Mouse (Mus musculus): ENCODE measurements around the gene Gm17416. TPM values are rescaled to one million over a fixed set of nuclear protein-coding genes. Genes with fewer than 3 reads are reported as not detected.
A peak's percentile ranks its signal among the peaks of the same experiment; 100 is the strongest.

Gm17416 gene
- not detected in 2 replicates for polyA plus RNA-seq (2015; fragmentation: Nextera tagmentation; extraction: Ambion mirVana)

DNA sequence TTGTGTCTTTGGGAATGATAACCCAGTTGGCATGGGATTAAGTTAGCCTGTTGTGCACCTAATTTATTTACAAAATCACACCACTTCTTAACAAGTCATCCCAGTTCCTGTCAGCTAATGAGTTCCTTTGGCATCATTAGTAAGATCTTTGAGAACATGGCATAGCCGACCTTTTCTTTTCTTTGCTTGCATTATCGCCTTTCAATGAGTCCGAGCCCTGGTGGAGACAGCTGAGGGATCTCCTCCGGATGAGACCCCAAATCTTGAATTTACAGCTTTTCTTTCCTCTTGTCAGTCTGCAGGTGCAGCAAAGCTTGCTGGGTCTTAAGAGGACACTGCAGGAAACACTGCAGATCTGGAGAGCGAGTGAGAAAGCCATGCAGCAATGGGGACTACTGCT, at the start of gene Gm17416:
Gene Gm17416, plus strand, starts transcription at position 301 of the 400 bp plus-strand sequence.
- H3K27me3 ChIP-seq (replicated peaks; ENCODE audit: insufficient read depth, low read length), result no peaks in the 10 kb centered on the region
- no peak within 1 kb of the TSS for H3K4me3 ChIP-seq (ENCODE audit: low read depth, low read length)
- ATAC-seq, result no peak
- H3K9me3 ChIP-seq (ENCODE audit: low read length), result no peaks in the 10 kb centered on the region
- no peaks in the 10 kb centered on the region for H3K36me3 ChIP-seq (ENCODE audit: insufficient read depth, low read length)
- DNase-seq (ENCODE audit: low spot score), result no peak
- 85% methylated on average over 5 of the region's 5 CpGs for WGBS
- no peak within 1 kb of the TSS for H3K4me2 ChIP-seq (replicated peaks; ENCODE audit: low read depth, low read length)
- no peak for TF ChIP-seq EP300 (IDR thresholded peaks at IDR 0.05)
- no peak for TF ChIP-seq CTCF (IDR thresholded peaks at IDR 0.05)
- H3K9ac ChIP-seq (replicated peaks; ENCODE audit: low read depth), result no peak within 1 kb of the TSS
- H3K4me1 ChIP-seq (ENCODE audit: insufficient read depth, low read depth, low read length), result no peaks in the 10 kb centered on the region
- H3K27ac ChIP-seq (ENCODE audit: low read length), result no peak within 1 kb of the TSS

DNA sequence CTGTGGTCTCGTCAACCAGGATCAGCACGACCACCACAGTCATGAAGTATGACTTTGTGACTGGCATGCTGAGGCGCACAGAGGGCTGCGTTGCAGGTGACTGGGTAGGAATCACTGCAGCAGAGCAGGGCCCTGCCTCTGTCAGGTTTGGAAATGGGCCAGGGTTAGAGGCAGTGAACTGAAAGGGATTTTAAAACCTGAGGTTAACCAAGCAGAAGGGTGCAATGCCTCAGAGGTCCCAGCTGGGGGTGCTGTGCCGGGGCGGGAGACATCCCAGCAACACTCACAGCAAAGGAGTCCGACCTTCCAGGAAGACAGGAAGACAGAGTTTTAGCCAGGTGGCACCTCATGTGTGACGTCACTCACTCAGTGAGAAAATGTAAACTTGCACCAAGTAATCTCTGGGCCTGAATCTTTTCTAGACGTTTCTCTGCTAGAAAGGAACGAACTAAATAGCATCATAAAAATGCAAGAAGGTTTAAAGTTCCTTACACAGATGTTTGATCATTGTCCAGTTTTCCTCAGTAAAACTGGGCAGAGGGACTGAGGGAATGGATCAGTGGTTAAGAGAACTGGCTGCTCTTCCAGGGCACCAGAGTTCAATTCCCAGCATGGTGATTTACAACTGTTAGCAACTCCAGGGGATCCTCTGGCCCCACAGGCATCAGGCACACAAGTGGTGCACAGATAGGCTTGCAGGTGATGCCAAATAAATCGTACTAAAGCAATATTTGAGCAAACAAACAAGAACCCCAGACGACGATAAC, 29.0 kb upstream of the Gm17416 start, which contains the start of gene Defb29:
Gene Defb29, minus strand, starts transcription at position 155 of the 767 bp plus-strand sequence.
- H3K4me1 ChIP-seq (ENCODE audit: insufficient read depth, low read depth, low read length), result no peaks in the 10 kb centered on the region
- no peak for TF ChIP-seq EP300 (IDR thresholded peaks at IDR 0.05)
- no peak; the same call in 1 of the 2 replicates for TF ChIP-seq CTCF (IDR thresholded peaks at IDR 0.05)
- no peak within 1 kb of the TSS for H3K4me2 ChIP-seq (replicated peaks; ENCODE audit: low read depth, low read length)
- H3K4me3 ChIP-seq (ENCODE audit: low read depth, low read length), result no peak within 1 kb of the TSS
- H3K27me3 ChIP-seq (replicated peaks; ENCODE audit: insufficient read depth, low read length), result no peaks in the 10 kb centered on the region
- no peaks in the 10 kb centered on the region for H3K36me3 ChIP-seq (ENCODE audit: insufficient read depth, low read length)
- DNase-seq (ENCODE audit: low spot score), result no peak
- no peak for ATAC-seq
- H3K27ac ChIP-seq (ENCODE audit: low read length), result no peak within 1 kb of the TSS
- H3K9me3 ChIP-seq (ENCODE audit: low read length), result no peaks in the 10 kb centered on the region
- no peak within 1 kb of the TSS for H3K9ac ChIP-seq (replicated peaks; ENCODE audit: low read depth)
- 50% methylated on average over 13 of the region's 13 CpGs for WGBS

DNA sequence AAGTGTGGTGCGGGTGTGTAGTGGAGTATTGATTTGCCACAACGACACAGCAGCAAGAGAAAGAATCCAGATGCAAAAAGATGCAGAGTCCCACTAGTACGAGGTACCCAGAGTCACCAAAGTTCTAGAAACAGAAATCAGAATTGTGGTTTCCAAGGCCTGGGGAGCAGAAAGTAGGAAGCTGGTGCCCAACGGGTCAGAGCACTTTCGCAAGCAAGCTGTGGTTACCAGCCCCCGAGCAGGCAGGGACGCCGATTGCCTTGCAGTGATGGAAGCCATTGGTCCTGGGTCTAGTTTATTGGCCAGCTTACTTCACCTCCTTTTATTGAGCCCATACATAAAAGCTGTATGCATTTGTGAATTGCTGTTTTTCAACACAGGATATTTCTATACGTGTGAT, 27.2 kb upstream of the Gm17416 start:
- Histone ChIP-seq H3K4me3 (ENCODE audit: low read depth, low read length) (no peak overlapping the region), H3K9ac (replicated peaks; ENCODE audit: low read depth) (no peak overlapping the region), H3K36me3 (ENCODE audit: insufficient read depth, low read length) (no peaks in the 10 kb centered on the region), H3K27me3 (replicated peaks; ENCODE audit: insufficient read depth, low read length) (no peaks in the 10 kb centered on the region), H3K27ac (ENCODE audit: low read length) (no peak overlapping the region), H3K4me1 (ENCODE audit: insufficient read depth, low read depth, low read length) (no peaks in the 10 kb centered on the region), H3K4me2 (replicated peaks; ENCODE audit: low read depth, low read length) (no peak overlapping the region), H3K9me3 (ENCODE audit: low read length) (no peaks in the 10 kb centered on the region)
- WGBS, result 74% methylated on average over 9 of the region's 9 CpGs
- DNase-seq (ENCODE audit: low spot score), result no peak
- TF ChIP-seq EP300 (IDR thresholded peaks at IDR 0.05) (no peak), CTCF (IDR thresholded peaks at IDR 0.05) (no peak)
- no peak for ATAC-seq

DNA sequence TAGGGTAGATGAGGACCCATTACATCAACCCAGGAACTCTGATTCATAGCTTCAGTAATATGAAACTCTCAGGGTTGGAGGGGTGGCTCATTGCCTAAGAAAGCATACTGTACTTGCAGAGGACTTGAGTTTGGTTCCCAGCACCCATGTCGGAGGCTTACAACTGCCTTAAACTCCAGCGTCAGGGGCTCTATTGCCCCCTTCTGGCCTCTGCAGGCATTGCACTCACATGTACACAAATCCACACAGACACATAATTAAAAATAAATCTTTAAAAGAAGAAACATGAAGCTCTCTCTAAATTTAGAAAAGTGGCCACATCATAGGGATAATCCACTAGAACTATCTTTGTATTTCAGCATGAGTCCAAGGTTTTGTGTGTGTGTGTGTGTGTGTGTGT, 26.2 kb upstream of the Gm17416 start:
- no peak for TF ChIP-seq EP300 (IDR thresholded peaks at IDR 0.05)
- TF ChIP-seq CTCF (IDR thresholded peaks at IDR 0.05), result peak; percentile 13; the same call in 1 of the 2 replicates
- Histone ChIP-seq H3K9ac (replicated peaks; ENCODE audit: low read depth) (no peak overlapping the region), H3K27me3 (replicated peaks; ENCODE audit: insufficient read depth, low read length) (no peaks in the 10 kb centered on the region), H3K4me1 (ENCODE audit: insufficient read depth, low read depth, low read length) (no peaks in the 10 kb centered on the region), H3K36me3 (ENCODE audit: insufficient read depth, low read length) (no peaks in the 10 kb centered on the region), H3K4me2 (replicated peaks; ENCODE audit: low read depth, low read length) (no peak overlapping the region), H3K4me3 (ENCODE audit: low read depth, low read length) (no peak overlapping the region), H3K27ac (ENCODE audit: low read length) (no peak overlapping the region), H3K9me3 (ENCODE audit: low read length) (no peaks in the 10 kb centered on the region)
- ATAC-seq, result no peak
- DNase-seq (ENCODE audit: low spot score), result no peak
- 68% methylated on average over 2 of the region's 2 CpGs for WGBS

DNA sequence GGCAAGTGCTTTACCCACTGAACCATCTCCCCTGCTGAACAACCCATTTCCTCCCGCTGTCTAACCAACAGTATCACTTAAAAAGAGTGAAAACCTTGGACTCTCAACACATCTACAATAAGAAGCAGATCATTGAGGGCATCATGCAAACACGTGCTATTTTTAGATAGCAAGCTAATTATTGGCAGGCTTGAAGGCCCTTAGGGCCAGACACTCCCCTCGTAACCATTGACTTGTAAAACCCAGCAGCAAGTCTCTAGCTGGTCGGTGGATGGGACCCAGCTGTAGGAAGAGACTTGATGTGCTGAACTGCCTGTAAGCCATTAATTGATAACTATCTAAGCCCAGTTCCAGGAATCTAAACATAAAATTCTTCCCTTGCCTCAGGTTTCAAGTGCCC, 25.7 kb upstream of the Gm17416 start:
- no peak for TF ChIP-seq EP300 (IDR thresholded peaks at IDR 0.05)
- TF ChIP-seq CTCF (IDR thresholded peaks at IDR 0.05), result no peak
- H3K36me3 ChIP-seq (ENCODE audit: insufficient read depth, low read length), result no peaks in the 10 kb centered on the region
- DNase-seq (ENCODE audit: low spot score) (peak; percentile 39), ATAC-seq (no peak; the same call in 1 of the 2 replicates)
- no peak overlapping the region for H3K27ac ChIP-seq (ENCODE audit: low read length)
- H3K9ac ChIP-seq (replicated peaks; ENCODE audit: low read depth), result no peak overlapping the region
- H3K4me3 ChIP-seq (ENCODE audit: low read depth, low read length), result no peak overlapping the region
- no peaks in the 10 kb centered on the region for H3K27me3 ChIP-seq (replicated peaks; ENCODE audit: insufficient read depth, low read length)
- no peak overlapping the region for H3K4me2 ChIP-seq (replicated peaks; ENCODE audit: low read depth, low read length)
- no peaks in the 10 kb centered on the region for H3K4me1 ChIP-seq (ENCODE audit: insufficient read depth, low read depth, low read length)
- no peaks in the 10 kb centered on the region for H3K9me3 ChIP-seq (ENCODE audit: low read length)
- WGBS, result 60% methylated on average over 4 of the region's 4 CpGs

DNA sequence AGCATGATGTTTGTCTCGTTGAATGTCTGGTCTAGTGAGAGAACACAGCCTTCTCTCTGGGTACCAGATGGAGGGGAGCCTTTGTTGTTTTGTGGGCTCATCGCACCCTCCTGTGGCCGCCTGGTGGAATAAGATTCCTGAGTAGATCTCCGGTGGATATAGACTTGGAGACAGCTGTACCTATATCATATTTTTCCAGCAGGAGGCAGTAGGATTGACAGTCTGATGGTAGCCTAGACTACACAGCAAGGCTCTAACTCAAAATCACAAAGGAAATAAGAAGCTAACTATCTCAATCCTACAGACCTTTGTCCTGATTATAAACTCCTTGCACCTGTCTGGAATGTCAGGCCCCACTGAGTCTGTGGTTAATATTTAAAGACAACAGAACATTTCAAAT, 24.4 kb upstream of the Gm17416 start:
- Histone ChIP-seq H3K36me3 (ENCODE audit: insufficient read depth, low read length) (no peaks in the 10 kb centered on the region), H3K4me2 (replicated peaks; ENCODE audit: low read depth, low read length) (no peak overlapping the region), H3K9ac (replicated peaks; ENCODE audit: low read depth) (no peak overlapping the region), H3K27me3 (replicated peaks; ENCODE audit: insufficient read depth, low read length) (no peaks in the 10 kb centered on the region), H3K4me1 (ENCODE audit: insufficient read depth, low read depth, low read length) (no peaks in the 10 kb centered on the region), H3K4me3 (ENCODE audit: low read depth, low read length) (no peak overlapping the region), H3K9me3 (ENCODE audit: low read length) (no peaks in the 10 kb centered on the region), H3K27ac (ENCODE audit: low read length) (no peak overlapping the region)
- WGBS, result 20% methylated on average over 4 of the region's 4 CpGs
- ATAC-seq (peak; percentile 71), DNase-seq (ENCODE audit: low spot score) (peak; percentile 64)
- no peak for TF ChIP-seq EP300 (IDR thresholded peaks at IDR 0.05)
- peak; percentile 74 for TF ChIP-seq CTCF (IDR thresholded peaks at IDR 0.05)
